Mouse (Mus musculus) left cerebral cortex, adult 2 months (tissue): ENCODE results near the gene Fam71b. TPM values are rescaled to one million over a fixed set of nuclear protein-coding genes. Genes with fewer than 3 reads are reported as not detected.

Experiments used
- DNase-seq, 2 experiments: peaks; one replicate each; pipeline ENCODE4 v3.0.0; 2021 to 2022; ENCODE audit warnings: low spot score in 2 of 2, mixed read lengths in 1 of 2; ENCODE audit errors: extremely low spot score in 1 of 2
- H3K27ac ChIP-seq: fragments of 200-600 bp; 2 replicates; pipeline ENCODE4 v1.8.1; 2022
- H3K4me3 ChIP-seq: fragments of 200-600 bp; 2 replicates; pipeline ENCODE4 v1.8.1; 2022
- CTCF ChIP-seq: fragments of 200-600 bp; IDR thresholded peaks from 2 replicates; pipeline ENCODE4 v1.8.1; 2022; ENCODE audit warnings: antibody characterized with exemption, mild to moderate bottlenecking, moderate library complexity
- intact Hi-C: fragments of 180-260 bp; cut with DNase I; formaldehyde crosslinking; loops from one replicate; pipeline ENCODE4 v1.15.1; 2025
- long read RNA-seq, 2 experiments: library from polyadenylated mRNA; stranded (forward); transcript quantifications; one replicate each; pipeline ENCODE4 v2.0.0; 2021; ENCODE audit warnings: borderline mapping rate in 2 of 2
- total RNA-seq, 2 experiments: library from RNA; stranded (reverse); gene quantifications; 2 replicates each; pipeline ENCODE4 v1.2.3; 2021

Gene Fam71b
- total RNA-seq: not detected
- long read RNA-seq, experiment 1: 0 reads
- long read RNA-seq, experiment 2: 0 reads

DNA sequence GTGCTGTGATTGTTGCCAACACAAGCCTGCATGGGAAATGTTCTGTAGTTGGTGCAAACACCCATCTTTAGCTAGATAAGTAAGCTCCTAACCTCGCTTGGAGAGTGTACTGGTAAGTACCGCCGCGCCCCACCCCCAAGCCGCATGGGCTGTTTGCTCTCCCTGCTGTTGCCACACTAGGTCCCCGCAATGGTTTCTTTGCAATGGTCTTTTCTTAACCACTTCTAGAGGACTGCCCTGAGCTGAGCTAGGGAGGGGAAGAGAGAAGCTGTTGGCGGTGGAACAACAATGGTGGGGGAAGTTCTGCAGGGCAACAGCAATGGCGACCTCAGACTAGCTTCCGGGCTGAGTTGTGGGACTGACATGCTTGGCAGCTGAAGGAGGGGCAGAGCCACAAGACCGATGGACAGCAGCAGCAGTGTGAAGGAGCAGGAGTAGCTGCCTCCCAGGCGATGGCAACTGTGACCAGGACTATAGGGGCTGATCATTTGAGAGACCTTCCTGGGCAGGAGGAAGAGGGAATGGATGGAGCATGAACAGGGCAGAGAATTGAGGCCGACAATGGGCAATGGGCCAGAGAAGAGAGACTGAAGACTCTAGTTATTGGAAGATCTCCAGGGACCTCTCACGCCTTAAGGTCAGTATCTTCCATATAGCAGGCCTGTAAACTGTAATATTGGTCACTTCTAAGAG lies at the start of gene Fam71b:
Fam71b (plus strand) TSS at position 393 of the 693 bp plus-strand sequence.
- Histone ChIP-seq H3K4me3 (no peak within 1 kb of the TSS), H3K27ac (no peak within 1 kb of the TSS)
- TF ChIP-seq CTCF: no peak
- intact Hi-C loops: no loop called here
- no peak for DNase-seq

DNA sequence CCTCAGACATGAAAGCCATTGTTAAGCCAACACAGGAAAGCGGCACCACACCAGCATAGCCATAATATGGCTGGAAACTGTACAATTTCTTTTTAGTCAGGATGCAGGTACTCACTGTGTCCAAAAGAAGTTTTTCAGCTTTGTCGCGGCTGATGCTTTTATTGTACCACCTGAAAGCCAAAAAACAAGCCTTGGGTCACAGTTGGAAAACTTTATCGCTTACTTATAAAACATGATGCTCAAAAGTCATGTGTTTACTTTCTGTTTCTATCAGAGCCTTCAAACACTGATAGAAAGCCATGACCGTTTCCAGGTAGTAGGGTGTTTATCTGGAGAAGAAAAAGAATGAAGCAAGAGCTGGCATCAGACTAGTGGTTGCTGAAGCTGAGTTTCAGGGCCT lies 48.6 kb upstream of the Fam71b start:
- no peak overlapping the region for H3K27ac ChIP-seq
- no peak overlapping the region for H3K4me3 ChIP-seq
- no peak for TF ChIP-seq CTCF
- intact Hi-C loops: no loop called here
- DNase-seq: no peak

DNA sequence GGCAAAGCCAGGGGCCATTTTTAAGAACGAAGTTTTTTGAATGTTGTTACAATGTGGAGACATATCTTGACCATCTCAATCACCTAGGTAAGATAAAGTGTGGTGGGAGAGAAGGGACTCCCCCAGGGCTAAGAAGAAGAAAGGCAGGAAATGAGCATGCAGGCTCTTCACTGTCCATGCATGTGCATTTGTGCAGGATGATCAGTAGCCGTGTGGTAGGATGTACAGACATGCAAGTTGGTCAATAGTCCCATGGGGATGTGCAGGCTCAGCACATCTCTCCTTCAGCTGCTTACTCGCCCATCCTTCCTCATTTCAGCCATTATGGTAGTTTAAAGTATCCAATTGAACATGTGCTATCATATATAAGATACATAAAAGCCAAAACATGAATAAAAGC lies 47.9 kb upstream of the Fam71b start:
- no peak for TF ChIP-seq CTCF
- DNase-seq: no peak

DNA sequence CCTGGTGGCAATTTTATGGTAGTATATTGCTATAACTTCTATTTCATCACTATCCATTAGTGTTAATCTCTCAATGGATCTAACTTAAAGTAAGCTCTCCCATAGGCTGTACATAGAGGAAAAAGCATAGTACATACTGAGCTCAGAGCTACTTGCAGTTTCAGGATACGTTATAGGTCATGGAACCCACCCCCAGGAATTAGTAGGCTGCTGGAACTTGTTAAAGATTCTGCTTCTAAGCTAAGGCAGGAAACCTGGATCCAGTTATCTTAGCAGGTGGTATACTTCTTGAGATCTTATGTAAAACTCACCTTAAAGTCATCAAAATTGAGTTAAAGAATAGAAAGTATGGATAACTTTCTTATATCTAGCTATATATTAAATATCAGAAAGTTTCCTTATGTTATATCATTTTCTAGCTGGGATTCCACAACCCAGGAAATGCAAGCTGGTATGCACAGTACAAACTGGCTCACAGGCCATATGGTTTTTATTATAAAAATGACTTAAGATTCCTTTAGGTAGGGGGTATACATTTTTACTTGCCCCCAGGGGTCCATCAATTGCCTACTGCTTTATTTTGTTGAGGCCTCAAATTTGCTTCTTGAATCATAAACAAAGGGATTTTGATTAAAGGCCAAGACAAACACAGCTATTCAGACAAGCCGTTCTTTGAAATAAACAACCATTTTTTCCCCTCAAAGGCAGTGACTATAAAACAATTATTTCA lies 46.5 kb upstream of the Fam71b start:
- no peak for TF ChIP-seq CTCF
- intact Hi-C loops: no loop called here
- no peak overlapping the region for H3K27ac ChIP-seq
- no peak for DNase-seq
- H3K4me3 ChIP-seq: no peak overlapping the region

More for the DNA sequence above, 47.9 kb upstream of the Fam71b start:
- intact Hi-C loops: no loop called here
- H3K4me3 ChIP-seq: no peak overlapping the region
- H3K27ac ChIP-seq: no peak overlapping the region

DNA sequence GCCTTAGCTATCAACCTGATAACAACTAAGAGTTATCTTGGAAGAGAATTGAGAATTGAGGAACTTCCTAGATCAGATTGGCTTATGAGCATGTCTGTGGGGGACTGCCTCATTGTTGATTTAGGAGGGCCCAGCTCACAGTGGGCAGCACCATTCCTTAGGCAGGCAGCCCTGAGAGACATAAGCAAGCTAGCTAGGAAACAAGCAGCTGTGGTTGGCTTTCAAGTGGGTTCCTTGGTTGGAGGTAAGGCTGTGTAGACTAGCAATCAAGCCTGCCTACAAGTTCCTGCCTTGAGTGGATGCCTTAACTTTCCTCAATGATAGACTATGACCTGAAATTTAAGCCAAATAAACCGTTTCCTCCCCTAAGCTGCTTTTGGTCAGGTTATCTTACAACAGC lies 38.0 kb upstream of the Fam71b start:
- H3K4me3 ChIP-seq: no peak overlapping the region
- H3K27ac ChIP-seq: no peak overlapping the region
- no peak for TF ChIP-seq CTCF
- intact Hi-C loops: no loop called here
- DNase-seq: no peak

DNA sequence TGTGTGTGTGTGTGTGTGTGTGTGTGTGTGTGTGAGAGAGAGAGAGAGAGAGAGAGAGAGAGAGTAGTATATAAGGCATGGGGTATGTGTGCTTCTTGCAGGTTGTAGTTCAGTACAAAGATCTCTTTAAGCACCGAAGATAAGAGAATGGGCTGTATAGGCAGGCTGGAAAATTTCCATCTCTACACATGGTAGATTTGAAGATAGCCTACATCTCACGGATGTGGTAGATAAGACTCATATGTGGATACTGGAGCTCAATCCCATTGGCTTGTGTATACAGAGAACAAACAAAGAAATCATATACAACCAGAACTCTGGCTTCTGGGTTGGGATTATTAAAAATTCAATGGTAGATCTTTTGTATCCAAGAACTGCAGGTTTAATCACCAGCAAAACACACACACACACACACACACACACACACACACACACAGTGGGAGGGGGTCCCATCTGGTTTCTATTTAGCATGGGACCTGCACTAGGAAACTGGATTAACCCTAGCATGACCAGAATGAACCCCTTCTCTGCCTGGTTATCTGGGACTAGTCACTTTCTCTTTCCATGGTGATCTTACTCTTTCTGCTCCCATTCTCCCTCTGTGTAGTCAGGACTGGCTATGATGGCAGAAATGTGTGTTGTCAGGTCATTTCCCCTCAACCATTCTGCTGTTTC lies 35.2 kb upstream of the Fam71b start:
- Histone ChIP-seq H3K27ac (no peak overlapping the region), H3K4me3 (no peak overlapping the region)
- no peak for TF ChIP-seq CTCF
- no peak for DNase-seq
- intact Hi-C loops: no loop called here

DNA sequence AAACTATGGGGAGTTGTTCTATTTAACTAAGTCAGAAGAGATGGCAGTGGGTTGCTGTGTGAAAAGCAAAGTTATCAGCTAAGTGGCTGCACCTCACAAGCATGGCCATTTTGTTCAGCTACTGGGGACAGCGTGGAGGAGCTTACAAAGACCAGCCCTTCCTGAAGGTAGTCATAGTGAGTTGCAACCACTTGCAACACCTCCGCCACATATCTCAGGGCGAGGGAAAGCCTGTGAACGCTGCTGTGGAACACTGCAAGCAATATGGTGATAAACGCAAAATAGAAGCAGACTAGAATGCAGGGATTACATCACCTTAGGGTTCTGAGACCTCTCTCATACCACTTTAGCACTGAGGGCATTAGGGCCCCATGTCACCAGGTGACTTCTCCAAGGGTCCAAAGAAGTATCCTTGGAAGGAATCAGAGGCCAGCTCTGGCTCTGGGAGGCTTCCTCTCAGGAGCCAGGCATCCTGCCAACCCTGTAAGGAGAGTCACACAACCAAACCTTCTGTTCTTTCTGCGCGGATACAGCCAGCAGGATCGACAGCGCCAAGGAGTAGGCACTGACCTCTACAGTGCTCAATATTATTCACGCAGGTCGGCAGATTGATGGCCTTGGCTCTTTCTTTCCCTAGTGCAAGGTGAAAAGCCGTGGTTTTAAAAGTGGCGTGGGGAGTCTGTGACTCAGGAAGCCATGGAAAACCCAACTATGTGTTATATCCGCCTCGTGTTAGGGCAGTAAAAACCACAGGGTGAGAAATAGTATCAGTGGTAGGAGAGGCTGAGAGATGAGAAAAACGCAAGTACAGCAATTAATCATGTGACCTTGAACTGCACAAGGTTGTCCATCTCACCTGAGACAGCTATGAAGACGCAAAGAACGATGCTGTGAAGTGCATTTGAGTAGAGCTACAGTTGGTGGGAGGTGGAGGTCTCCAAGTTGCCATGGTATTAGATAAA lies 34.0 kb upstream of the Fam71b start:
- intact Hi-C loops: no loop called here
- peak in 1 of 2 experiments; percentile 14 for DNase-seq
- no peak for TF ChIP-seq CTCF
- Histone ChIP-seq H3K4me3 (no peak overlapping the region), H3K27ac (no peak overlapping the region)

DNA sequence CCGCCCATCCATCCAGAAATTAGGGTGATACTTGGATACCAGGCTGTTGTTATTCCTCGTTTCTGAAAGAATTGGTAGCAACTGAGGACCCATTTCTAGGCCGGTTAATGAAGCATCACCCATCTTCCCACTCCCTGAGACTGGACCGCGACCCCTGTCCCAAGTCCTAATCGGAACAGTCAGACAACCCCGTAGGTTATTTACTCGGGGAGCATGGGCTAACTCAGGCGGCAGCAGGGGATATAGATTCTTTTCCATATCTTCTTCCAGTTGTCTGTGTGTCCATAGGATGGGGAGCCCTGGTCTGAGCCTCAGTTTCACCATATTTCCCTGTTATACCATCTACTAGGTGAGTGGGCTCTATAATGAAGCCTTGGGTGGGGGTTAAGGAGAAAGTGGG lies 32.5 kb upstream of the Fam71b start:
- Histone ChIP-seq H3K4me3 (no peak overlapping the region), H3K27ac (no peak overlapping the region)
- intact Hi-C loops: no loop called here
- DNase-seq: no peak
- no peak for TF ChIP-seq CTCF

DNA sequence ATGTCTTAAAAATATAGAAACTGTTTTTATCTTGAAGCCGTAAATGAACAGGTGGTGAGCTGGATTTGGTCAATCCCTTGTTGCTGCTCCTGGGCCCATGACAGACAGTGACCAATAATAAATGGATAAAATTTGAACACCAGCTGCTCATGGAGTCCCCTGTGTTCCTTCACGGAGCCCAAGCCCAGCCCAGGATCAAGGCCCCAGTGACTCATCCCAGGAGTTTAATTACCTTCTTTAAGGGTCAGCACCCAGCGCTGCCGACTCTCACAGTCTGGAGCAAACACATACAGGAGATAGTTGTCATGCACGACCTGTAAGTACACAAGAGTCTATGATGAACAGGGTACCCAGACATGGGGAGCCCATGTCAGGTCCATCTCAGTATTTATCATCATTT lies 30.6 kb upstream of the Fam71b start:
- no peak overlapping the region for H3K4me3 ChIP-seq
- intact Hi-C loops: no loop called here
- TF ChIP-seq CTCF: no peak
- no peak overlapping the region for H3K27ac ChIP-seq
- no peak for DNase-seq

DNA sequence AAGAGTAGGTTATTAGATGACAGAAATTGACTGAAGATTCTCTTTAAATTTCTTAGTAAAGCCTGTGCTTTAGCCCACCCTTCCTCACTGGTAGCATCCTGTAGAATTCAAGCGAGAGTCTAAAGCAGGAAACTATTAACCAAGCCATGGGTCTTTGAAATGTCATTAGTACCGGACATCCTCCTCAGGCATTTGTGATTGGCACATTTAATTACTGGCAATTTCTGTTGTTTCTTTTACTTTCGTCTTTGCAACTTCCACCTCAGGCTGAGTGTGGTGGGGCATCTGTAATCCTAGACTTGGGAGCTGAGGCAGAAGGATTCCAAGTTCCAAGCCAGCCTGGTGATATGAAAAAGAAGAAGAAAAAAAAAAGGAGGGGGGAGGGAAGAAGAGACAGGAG lies 30.0 kb upstream of the Fam71b start:
- TF ChIP-seq CTCF: no peak
- DNase-seq: no peak
- Histone ChIP-seq H3K4me3 (no peak overlapping the region), H3K27ac (no peak overlapping the region)
- intact Hi-C loops: no loop called here

DNA sequence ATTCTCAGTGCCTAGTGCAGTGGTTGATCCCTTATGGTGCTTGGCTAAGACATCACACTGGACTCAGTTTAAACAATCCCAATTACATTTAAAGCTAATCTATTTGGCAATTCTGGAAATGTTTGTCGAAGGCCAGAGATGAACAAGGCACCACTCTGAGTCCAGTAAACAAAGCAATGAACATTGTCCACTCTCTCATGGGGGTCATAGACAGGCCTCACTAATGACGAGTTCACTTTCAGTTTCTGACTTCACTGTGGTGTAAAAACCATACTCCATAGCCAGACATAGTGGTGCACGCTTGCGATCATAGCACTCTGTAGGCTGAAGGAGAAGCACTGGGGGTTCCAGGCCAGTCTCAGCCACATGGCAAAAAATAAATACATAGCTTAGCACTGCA lies 25.9 kb upstream of the Fam71b start:
- intact Hi-C loops: no loop called here
- Histone ChIP-seq H3K4me3 (no peak overlapping the region), H3K27ac (no peak overlapping the region)
- DNase-seq: no peak
- TF ChIP-seq CTCF: no peak
